Mouse (Mus musculus): ENCODE results near the gene Cmc2. TPM values are rescaled to one million over a fixed set of nuclear protein-coding genes. Genes with fewer than 3 reads are reported as not detected.
A peak's percentile ranks its signal among the peaks of the same experiment; 100 is the strongest.

The Cmc2 gene
- 28.6 and 30.8 TPM in 2 replicates for polyA plus RNA-seq (2015; fragmentation: Nextera tagmentation; extraction: Ambion mirVana)

DNA sequence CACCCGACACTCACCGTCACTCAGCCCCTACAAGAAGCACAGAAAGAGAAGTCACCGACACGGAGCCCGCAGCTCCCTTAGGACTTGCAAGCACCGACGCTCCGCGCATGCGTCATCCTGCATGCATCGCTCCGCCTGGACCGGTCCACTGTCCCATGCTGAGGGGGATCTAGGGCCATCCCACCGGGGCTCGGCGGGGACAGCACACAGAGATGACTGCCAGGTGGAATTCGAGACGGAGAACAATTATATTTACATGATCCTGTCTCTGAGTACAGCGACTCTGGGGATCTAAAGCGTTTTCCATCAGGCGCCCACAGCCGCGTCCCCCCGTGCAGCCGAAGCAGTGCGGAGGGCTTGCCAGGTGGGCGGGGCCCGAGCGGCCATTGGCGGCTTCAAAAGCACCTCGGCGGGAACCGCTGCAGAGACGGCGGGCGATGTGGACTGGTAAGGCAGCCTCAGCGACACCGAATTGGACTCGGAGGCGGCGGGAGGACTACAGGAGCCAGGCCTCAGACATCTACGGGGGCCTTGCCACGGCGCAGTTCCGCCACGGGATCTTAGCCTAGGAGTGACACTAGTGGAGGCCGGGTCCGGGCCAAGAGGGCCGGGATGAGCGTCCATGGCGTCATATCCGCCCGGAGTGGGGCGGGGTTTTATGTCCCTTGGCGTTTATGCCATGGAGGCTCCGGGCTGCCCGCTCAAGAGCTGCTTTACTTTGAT is at the start of gene Cmc2, which contains the start of gene Cenpn:
Gene Cmc2, minus strand, starts transcription at position 119 of the 723 bp plus-strand sequence.
Gene Cenpn, plus strand, starts transcription at position 394 of the 723 bp plus-strand sequence.
- no peaks in the 10 kb centered on the region for H3K36me3 ChIP-seq (ENCODE audit: control insufficient read depth, insufficient read depth)
- WGBS, result 0% methylated on average over 57 of the region's 57 CpGs
- H3K4me1 ChIP-seq (replicated peaks; ENCODE audit: control insufficient read depth, insufficient read depth, low read length), result peaks cover 10% of the 10 kb centered on the region
- peak within 1 kb of the TSS; percentile 57 for H3K4me3 ChIP-seq (replicated peaks; ENCODE audit: low read length)
- no peaks in the 10 kb centered on the region for H3K9me3 ChIP-seq (ENCODE audit: control insufficient read depth, low read length)
- peak within 1 kb of the TSS; percentile 81 for H3K27ac ChIP-seq (ENCODE audit: low read length)
- ATAC-seq, result peak; percentile 96
- H3K9ac ChIP-seq (replicated peaks; ENCODE audit: low read depth, low read length), result peak within 1 kb of the TSS; percentile 72
- H3K27me3 ChIP-seq (replicated peaks; ENCODE audit: control insufficient read depth, insufficient read depth, low read length), result no peaks in the 10 kb centered on the region
- peak within 1 kb of the TSS; percentile 85 for H3K4me2 ChIP-seq (ENCODE audit: low read length)

DNA sequence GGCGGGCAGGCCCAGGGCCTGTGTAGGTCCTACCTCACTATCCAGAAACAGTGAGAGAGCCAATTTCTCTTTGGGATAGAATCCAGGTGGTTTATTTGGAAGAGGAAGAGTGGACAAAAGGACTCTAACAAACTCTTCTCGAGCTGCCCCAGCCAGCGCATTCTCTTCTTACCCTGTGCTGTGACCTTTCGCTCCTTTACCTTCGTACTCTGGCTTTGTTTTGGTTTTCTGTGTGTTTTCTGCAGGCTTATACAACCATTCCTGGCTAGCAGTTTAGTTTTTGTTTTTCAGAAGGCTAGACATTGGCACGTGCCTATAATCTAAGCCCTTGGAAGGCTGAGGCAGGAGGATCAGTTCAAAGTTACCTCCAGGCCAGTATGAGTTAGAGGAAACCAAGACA is 48.3 kb upstream of the Cmc2 start:
- Histone ChIP-seq H3K27ac (ENCODE audit: low read length) (no peak overlapping the region), H3K36me3 (ENCODE audit: control insufficient read depth, insufficient read depth) (no peaks in the 10 kb centered on the region), H3K4me3 (replicated peaks; ENCODE audit: low read length) (no peak overlapping the region), H3K4me2 (ENCODE audit: low read length) (no peak overlapping the region), H3K9ac (replicated peaks; ENCODE audit: low read depth, low read length) (no peak overlapping the region), H3K4me1 (replicated peaks; ENCODE audit: control insufficient read depth, insufficient read depth, low read length) (no peaks in the 10 kb centered on the region), H3K27me3 (replicated peaks; ENCODE audit: control insufficient read depth, insufficient read depth, low read length) (no peaks in the 10 kb centered on the region), H3K9me3 (ENCODE audit: control insufficient read depth, low read length) (no peaks in the 10 kb centered on the region)
- 83% methylated on average over 6 of the region's 6 CpGs for WGBS
- ATAC-seq, result no peak

DNA sequence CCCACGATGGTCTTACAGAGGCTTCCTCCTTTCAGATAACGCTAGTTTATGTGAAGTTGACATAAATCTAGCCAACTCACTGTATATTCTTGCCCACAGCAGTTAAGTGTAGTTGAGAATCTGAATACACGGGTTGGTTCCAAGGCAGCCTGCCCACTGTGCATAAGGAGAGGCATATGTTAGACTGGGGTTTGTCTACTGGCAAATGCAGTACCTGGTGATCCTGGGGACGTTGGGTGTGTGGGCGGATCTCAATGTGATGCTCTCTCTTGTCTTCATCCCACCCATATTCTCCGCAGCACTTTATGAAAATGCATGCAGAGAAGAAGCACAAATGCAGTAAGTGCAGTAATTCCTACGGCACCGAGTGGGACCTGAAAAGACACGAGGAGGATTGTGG is 33.2 kb upstream of the Cmc2 start:
- Histone ChIP-seq H3K27ac (ENCODE audit: low read length) (no peak overlapping the region), H3K4me2 (ENCODE audit: low read length) (no peak overlapping the region), H3K9me3 (ENCODE audit: control insufficient read depth, low read length) (no peaks in the 10 kb centered on the region), H3K4me1 (replicated peaks; ENCODE audit: control insufficient read depth, insufficient read depth, low read length) (no peaks in the 10 kb centered on the region), H3K27me3 (replicated peaks; ENCODE audit: control insufficient read depth, insufficient read depth, low read length) (no peaks in the 10 kb centered on the region), H3K9ac (replicated peaks; ENCODE audit: low read depth, low read length) (no peak overlapping the region), H3K36me3 (ENCODE audit: control insufficient read depth, insufficient read depth) (peaks cover 6% of the 10 kb centered on the region; the same call in 1 of the 2 replicates), H3K4me3 (replicated peaks; ENCODE audit: low read length) (no peak overlapping the region)
- 93% methylated on average over 9 of the region's 9 CpGs for WGBS
- no peak for ATAC-seq

DNA sequence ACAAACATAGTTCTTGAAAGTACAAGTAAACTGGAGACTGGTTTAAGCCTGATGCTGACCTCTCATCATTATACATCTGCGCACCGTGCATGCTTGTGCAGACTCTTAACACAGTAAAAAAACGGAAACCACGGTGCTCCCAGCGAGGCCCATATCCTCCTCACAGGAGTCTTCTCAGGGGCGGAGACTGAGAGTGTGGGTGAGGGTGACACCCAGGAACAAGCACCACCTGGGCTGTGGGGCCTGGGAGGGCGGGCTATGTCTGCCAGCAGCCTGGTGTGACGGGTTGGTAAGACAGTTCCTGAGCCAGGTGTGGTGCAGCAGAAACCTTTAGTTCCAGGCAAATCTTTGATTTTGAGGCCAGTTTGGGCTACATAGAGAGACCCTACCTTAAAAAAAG is 31.2 kb upstream of the Cmc2 start:
- WGBS, result 91% methylated on average over 8 of the region's 8 CpGs
- Histone ChIP-seq H3K4me3 (replicated peaks; ENCODE audit: low read length) (no peak overlapping the region), H3K36me3 (ENCODE audit: control insufficient read depth, insufficient read depth) (no peaks in the 10 kb centered on the region; the same call in 1 of the 2 replicates), H3K9ac (replicated peaks; ENCODE audit: low read depth, low read length) (no peak overlapping the region), H3K27ac (ENCODE audit: low read length) (no peak overlapping the region), H3K27me3 (replicated peaks; ENCODE audit: control insufficient read depth, insufficient read depth, low read length) (no peaks in the 10 kb centered on the region), H3K4me1 (replicated peaks; ENCODE audit: control insufficient read depth, insufficient read depth, low read length) (no peaks in the 10 kb centered on the region), H3K9me3 (ENCODE audit: control insufficient read depth, low read length) (no peaks in the 10 kb centered on the region), H3K4me2 (ENCODE audit: low read length) (no peak overlapping the region)
- ATAC-seq, result no peak

DNA sequence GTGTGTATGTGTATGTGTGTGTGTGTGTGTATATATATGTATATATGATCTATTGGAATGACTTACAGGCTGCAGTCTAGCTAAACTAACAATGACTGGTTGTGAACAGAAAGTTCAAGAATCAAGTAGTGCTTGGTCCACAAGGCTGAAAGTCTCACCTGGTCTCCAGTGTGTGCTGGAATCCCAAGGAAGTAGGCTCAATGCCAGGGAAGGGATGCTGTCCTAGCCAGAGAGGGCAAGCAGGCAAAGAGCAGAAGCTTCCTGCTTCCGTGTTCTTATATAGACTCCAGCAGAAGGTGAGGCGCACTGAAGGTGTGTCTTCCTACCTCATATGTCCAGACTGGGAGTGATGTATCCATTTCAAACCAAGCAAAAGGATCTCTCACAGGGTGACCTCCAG is 30.5 kb upstream of the Cmc2 start:
- no peak overlapping the region for H3K4me3 ChIP-seq (replicated peaks; ENCODE audit: low read length)
- no peak overlapping the region for H3K9ac ChIP-seq (replicated peaks; ENCODE audit: low read depth, low read length)
- no peak overlapping the region for H3K4me2 ChIP-seq (ENCODE audit: low read length)
- 96% methylated on average over 2 of the region's 2 CpGs for WGBS
- H3K27ac ChIP-seq (ENCODE audit: low read length), result no peak overlapping the region
- no peaks in the 10 kb centered on the region for H3K4me1 ChIP-seq (replicated peaks; ENCODE audit: control insufficient read depth, insufficient read depth, low read length)
- ATAC-seq, result no peak
- no peaks in the 10 kb centered on the region; the same call in 1 of the 2 replicates for H3K36me3 ChIP-seq (ENCODE audit: control insufficient read depth, insufficient read depth)
- H3K9me3 ChIP-seq (ENCODE audit: control insufficient read depth, low read length), result no peaks in the 10 kb centered on the region
- H3K27me3 ChIP-seq (replicated peaks; ENCODE audit: control insufficient read depth, insufficient read depth, low read length), result no peaks in the 10 kb centered on the region

DNA sequence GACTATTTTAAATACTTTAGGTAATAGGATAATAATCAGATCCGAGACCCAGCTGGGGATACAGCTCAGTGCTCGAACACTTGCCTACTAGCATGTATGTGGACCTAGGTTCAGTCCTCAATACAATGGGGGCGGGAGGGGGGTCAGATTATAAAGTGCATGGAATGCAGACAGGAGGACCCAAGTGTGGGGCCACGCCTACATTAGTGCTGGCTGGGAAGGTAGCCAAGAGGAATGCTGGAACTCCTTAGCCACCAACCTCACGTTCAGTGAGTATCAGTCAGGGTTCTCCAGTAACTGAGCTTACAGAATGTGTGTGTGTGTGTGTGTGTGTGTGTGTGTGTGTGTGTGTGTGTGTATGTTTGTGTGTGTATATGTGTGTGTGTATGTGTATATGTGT is 30.1 kb upstream of the Cmc2 start:
- no peaks in the 10 kb centered on the region for H3K9me3 ChIP-seq (ENCODE audit: control insufficient read depth, low read length)
- H3K9ac ChIP-seq (replicated peaks; ENCODE audit: low read depth, low read length), result no peak overlapping the region
- H3K4me2 ChIP-seq (ENCODE audit: low read length), result no peak overlapping the region
- H3K27ac ChIP-seq (ENCODE audit: low read length), result no peak overlapping the region
- 53% methylated on average over 5 of the region's 5 CpGs for WGBS
- no peaks in the 10 kb centered on the region; the same call in 1 of the 2 replicates for H3K36me3 ChIP-seq (ENCODE audit: control insufficient read depth, insufficient read depth)
- no peaks in the 10 kb centered on the region for H3K4me1 ChIP-seq (replicated peaks; ENCODE audit: control insufficient read depth, insufficient read depth, low read length)
- ATAC-seq, result no peak
- no peaks in the 10 kb centered on the region for H3K27me3 ChIP-seq (replicated peaks; ENCODE audit: control insufficient read depth, insufficient read depth, low read length)
- H3K4me3 ChIP-seq (replicated peaks; ENCODE audit: low read length), result no peak overlapping the region

DNA sequence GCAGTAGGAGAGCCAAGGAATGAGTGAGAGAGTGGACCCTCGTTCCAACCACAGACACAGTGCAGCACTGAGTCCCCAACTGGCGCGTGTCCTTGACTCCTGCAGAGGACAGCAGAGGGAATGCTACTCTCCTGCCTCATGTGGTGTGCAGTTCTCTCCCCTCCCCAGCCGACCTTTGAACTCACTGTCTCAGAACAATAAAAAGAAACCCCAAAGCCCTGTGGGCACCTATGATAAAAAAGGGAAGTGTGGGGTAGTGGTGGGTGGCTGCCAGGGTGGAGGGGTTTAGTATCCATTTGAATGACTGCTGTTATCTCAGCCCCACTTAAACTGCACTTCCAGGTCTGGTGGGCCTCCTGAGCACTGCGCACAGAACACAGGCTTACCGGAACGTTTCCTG is 26.3 kb upstream of the Cmc2 start:
- no peak overlapping the region for H3K27ac ChIP-seq (ENCODE audit: low read length)
- 91% methylated on average over 7 of the region's 7 CpGs for WGBS

DNA sequence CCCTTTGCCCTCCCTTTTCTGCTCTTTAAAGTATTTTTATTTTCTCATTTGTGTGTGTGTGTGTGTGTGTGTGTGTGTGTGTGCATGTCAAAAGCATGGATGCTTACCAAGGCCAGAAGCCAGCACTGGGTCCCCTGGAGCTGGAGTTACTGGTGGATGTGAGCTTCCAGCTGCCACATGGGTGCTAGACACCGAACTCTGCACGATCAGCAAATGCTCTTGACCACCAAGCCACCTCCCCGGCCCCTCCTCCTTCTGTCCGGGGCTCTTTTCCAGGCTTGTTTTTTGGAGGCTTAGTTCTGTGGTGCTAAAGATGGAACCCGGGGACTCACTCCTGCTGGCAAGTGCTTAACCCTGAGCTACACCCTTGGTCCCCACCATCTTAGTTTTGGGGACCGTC is 25.6 kb upstream of the Cmc2 start:
- H3K27me3 ChIP-seq (replicated peaks; ENCODE audit: control insufficient read depth, insufficient read depth, low read length), result no peaks in the 10 kb centered on the region
- H3K27ac ChIP-seq (ENCODE audit: low read length), result no peak overlapping the region
- H3K36me3 ChIP-seq (ENCODE audit: control insufficient read depth, insufficient read depth), result no peaks in the 10 kb centered on the region
- no peak overlapping the region for H3K9ac ChIP-seq (replicated peaks; ENCODE audit: low read depth, low read length)
- WGBS, result 95% methylated on average over 6 of the region's 6 CpGs
- H3K4me3 ChIP-seq (replicated peaks; ENCODE audit: low read length), result no peak overlapping the region
- no peak for ATAC-seq
- H3K4me1 ChIP-seq (replicated peaks; ENCODE audit: control insufficient read depth, insufficient read depth, low read length), result peaks cover 13% of the 10 kb centered on the region
- H3K9me3 ChIP-seq (ENCODE audit: control insufficient read depth, low read length), result no peaks in the 10 kb centered on the region
- no peak overlapping the region for H3K4me2 ChIP-seq (ENCODE audit: low read length)

More for the DNA sequence above, 26.3 kb upstream of the Cmc2 start:
- H3K9ac ChIP-seq (replicated peaks; ENCODE audit: low read depth, low read length), result no peak overlapping the region
- no peaks in the 10 kb centered on the region for H3K36me3 ChIP-seq (ENCODE audit: control insufficient read depth, insufficient read depth)
- H3K27me3 ChIP-seq (replicated peaks; ENCODE audit: control insufficient read depth, insufficient read depth, low read length), result no peaks in the 10 kb centered on the region
- H3K4me3 ChIP-seq (replicated peaks; ENCODE audit: low read length), result no peak overlapping the region
- no peaks in the 10 kb centered on the region for H3K9me3 ChIP-seq (ENCODE audit: control insufficient read depth, low read length)
- peaks cover 13% of the 10 kb centered on the region for H3K4me1 ChIP-seq (replicated peaks; ENCODE audit: control insufficient read depth, insufficient read depth, low read length)
- H3K4me2 ChIP-seq (ENCODE audit: low read length), result no peak overlapping the region
- no peak for ATAC-seq

DNA sequence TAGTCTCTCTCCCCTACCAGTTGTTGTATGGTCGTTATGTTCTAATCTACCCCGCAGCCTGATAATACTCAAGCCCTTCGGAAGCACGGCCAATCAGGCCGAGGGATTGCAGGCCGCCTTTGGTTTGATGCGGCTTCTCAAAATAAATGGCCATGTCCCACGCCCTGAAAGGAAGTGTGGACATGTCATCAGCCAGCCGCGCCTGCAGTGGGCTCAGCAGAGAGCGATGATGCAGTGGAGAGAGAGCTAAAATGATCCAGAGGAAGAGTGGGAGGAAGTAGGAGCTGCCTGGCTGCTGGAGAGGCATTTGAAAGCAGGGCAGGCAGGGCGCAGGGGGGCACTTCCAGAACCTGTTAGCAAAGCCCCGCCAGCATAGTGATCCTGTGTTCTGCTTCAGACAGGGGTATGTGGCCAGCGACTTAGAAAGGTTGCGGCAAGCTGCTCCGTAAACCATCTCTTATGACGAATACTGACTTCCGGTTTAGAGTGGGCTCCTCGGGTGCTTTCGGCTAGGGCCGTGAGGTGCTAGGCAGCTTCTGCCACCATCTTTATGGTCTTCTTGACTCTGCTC is 25.1 kb upstream of the Cmc2 start:
- Histone ChIP-seq H3K36me3 (ENCODE audit: control insufficient read depth, insufficient read depth) (no peaks in the 10 kb centered on the region), H3K9ac (replicated peaks; ENCODE audit: low read depth, low read length) (no peak overlapping the region), H3K27me3 (replicated peaks; ENCODE audit: control insufficient read depth, insufficient read depth, low read length) (no peaks in the 10 kb centered on the region), H3K27ac (ENCODE audit: low read length) (no peak overlapping the region), H3K4me1 (replicated peaks; ENCODE audit: control insufficient read depth, insufficient read depth, low read length) (peaks cover 13% of the 10 kb centered on the region), H3K4me3 (replicated peaks; ENCODE audit: low read length) (no peak overlapping the region), H3K4me2 (ENCODE audit: low read length) (no peak overlapping the region), H3K9me3 (ENCODE audit: control insufficient read depth, low read length) (no peaks in the 10 kb centered on the region)
- ATAC-seq, result no peak
- 82% methylated on average over 21 of the region's 21 CpGs for WGBS
